Mouse (Mus musculus) liver, embryonic 11.5 days (tissue): ENCODE measurements at regions not wholly inside any gene's neighbourhood (a gene's known extent, or its start where the extent isn't known, plus 50 kb on each side); places are given as distances from the start of the nearest gene placed in this dataset.

Experiments
- ATAC-seq: fragments of 200-750 bp; cut with Nextera tagmentation; replicated peaks from 2 replicates; pipeline ENCODE4 v1.8.0; 2017; ENCODE audit warnings: moderate number of reproducible peaks, mild to moderate bottlenecking, moderate TSS enrichment, moderate library complexity; ENCODE audit not compliant: low FRiP score
- DNase-seq: peaks from one replicate; pipeline ENCODE4 v3.0.0-alpha.2; 2017; ENCODE audit warnings: low spot score
- H3K27ac ChIP-seq: fragments of 300-500 bp; sonication (generic); 2 replicates; pipeline ENCODE4 v1.5.1; 2014; ENCODE audit warnings: mild to moderate bottlenecking, low read depth, low read length, control low read depth
- H3K27me3 ChIP-seq: fragments of 300-500 bp; sonication (generic); replicated peaks from 2 replicates; pipeline ENCODE4 v1.6.1; 2014; ENCODE audit warnings: low read length, mixed read lengths; ENCODE audit not compliant: control insufficient read depth, insufficient read depth
- H3K36me3 ChIP-seq: fragments of 300-500 bp; sonication (generic); 2 replicates; pipeline ENCODE4 v1.6.1; 2014; ENCODE audit warnings: mild to moderate bottlenecking, low read length, moderate library complexity, mixed read lengths; ENCODE audit not compliant: control insufficient read depth, insufficient read depth
- H3K4me1 ChIP-seq: fragments of 300-500 bp; sonication (generic); replicated peaks from 2 replicates; pipeline ENCODE4 v1.6.1; 2014; ENCODE audit warnings: low read length, mixed read lengths; ENCODE audit not compliant: control insufficient read depth, insufficient read depth
- H3K4me2 ChIP-seq: fragments of 300-500 bp; sonication (generic); 2 replicates; pipeline ENCODE4 v1.6.1; 2014; ENCODE audit warnings: mild to moderate bottlenecking, control low read depth, moderate library complexity
- H3K4me3 ChIP-seq: fragments of 300-500 bp; sonication (generic); 2 replicates; pipeline ENCODE4 v1.5.1; 2014; ENCODE audit warnings: low read depth, low read length, control low read depth
- H3K9ac ChIP-seq: fragments of 300-500 bp; sonication (generic); 2 replicates; pipeline ENCODE4 v1.6.1; 2014; ENCODE audit warnings: low read depth, low read length, control low read depth
- H3K9me3 ChIP-seq: fragments of 300-500 bp; sonication (generic); 2 replicates; pipeline ENCODE4 v1.6.1; 2016; ENCODE audit warnings: low read length, inconsistent platforms, mixed read lengths; ENCODE audit not compliant: control insufficient read depth
- WGBS: fragments of 180-500 bp; shearing (Covaris S2); extraction: QIAGEN DNeasy Blood & Tissue Kit; methylation state at CpG from one replicate; pipeline ENCODE4 v1.1.7; 2014; 5-methylcytosine and 5-hydroxymethylcytosine counted together

DNA sequence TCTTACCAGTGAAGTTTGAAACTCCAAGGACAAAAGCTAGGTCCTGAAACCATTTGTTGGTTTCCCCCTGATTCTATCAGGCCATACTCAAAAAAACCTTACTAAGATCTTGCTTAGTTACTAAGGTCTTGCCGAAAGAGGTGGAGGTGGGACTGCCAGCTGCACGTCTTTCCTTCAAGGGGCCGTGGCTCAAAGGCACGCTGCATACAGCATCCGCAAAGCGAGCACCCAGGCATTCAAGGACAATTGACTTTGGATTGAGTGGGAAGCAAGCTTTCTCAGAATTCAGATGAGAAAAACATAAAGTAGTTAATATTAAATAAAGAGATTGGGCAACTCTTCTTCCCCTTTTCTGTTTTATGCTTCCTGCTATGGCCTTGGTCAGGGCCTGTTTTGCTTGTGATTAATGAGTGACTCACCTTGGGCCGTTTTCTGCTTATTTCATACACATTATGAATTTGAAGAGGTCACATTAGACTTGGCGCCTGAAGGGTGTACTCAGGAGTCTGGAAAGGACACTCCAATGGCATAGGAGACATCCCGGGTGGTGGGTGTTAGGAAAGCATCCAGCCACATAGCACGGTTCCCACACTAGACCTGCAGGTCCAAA lies 166.1 kb downstream of the Cyld start:
- no peaks in the 10 kb centered on the region for H3K36me3 ChIP-seq
- H3K27ac ChIP-seq, result no peak overlapping the region
- 86% methylated on average over 10 of the region's 10 CpGs for WGBS
- H3K9ac ChIP-seq, result no peak overlapping the region
- H3K27me3 ChIP-seq, result no peaks in the 10 kb centered on the region
- DNase-seq (no peak), ATAC-seq (no peak)
- H3K4me1 ChIP-seq, result no peaks in the 10 kb centered on the region
- no peak overlapping the region for H3K4me2 ChIP-seq
- no peak overlapping the region for H3K4me3 ChIP-seq
- H3K9me3 ChIP-seq, result no peaks in the 10 kb centered on the region

DNA sequence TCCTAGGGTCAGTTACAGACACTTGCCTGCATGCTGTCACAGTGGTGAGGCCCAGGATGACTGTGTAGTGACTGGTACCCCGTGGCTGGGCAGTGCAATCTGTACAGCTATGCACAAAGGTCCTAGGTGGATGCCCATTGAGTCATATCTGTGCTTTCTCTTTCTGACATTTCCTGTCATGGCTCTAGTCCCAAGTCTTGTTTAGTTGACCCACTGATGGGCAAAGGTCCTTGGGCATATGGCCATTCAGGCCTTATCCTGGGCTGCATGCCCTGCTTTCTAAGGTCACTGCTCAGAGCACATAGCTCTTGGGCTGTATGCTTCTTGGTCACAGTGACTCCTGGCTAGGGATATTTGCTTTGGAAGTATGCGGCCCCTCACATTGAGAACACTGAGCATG lies 160.4 kb downstream of the Cyld start:
- no peak overlapping the region for H3K4me2 ChIP-seq
- no peak overlapping the region for H3K4me3 ChIP-seq
- no peak for DNase-seq
- H3K36me3 ChIP-seq, result no peaks in the 10 kb centered on the region
- no peak overlapping the region for H3K9ac ChIP-seq
- no peaks in the 10 kb centered on the region for H3K9me3 ChIP-seq
- H3K27me3 ChIP-seq, result no peaks in the 10 kb centered on the region
- WGBS, result 71% methylated on average over 2 of the region's 2 CpGs
- H3K4me1 ChIP-seq, result no peaks in the 10 kb centered on the region
- no peak for ATAC-seq
- no peak overlapping the region for H3K27ac ChIP-seq

DNA sequence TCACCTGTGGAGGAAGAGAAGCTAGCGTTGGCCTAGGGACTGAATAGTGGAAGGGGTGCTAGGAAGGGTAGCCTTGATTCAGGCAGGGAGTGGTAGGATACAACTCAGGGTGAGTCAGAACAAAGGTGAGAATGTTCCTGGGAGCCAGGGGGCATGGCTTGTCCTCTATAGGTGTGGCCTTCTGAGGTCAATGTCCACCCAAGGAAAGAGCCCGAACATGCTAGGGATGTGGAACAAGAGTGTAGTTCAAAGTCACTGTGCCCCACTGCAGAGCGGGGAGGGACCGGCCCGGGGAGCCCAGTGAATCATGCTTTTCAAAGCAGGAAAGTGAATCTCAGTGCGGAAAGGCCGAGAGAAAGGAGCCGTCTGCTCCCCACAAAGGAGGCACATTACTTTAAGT lies 156.4 kb downstream of the Cyld start:
- Histone ChIP-seq H3K4me3 (no peak overlapping the region), H3K36me3 (no peaks in the 10 kb centered on the region), H3K27ac (no peak overlapping the region), H3K9ac (no peak overlapping the region), H3K27me3 (no peaks in the 10 kb centered on the region), H3K4me1 (no peaks in the 10 kb centered on the region), H3K4me2 (no peak overlapping the region), H3K9me3 (no peaks in the 10 kb centered on the region)
- WGBS, result 83% methylated on average over 8 of the region's 8 CpGs
- DNase-seq (no peak), ATAC-seq (no peak)

DNA sequence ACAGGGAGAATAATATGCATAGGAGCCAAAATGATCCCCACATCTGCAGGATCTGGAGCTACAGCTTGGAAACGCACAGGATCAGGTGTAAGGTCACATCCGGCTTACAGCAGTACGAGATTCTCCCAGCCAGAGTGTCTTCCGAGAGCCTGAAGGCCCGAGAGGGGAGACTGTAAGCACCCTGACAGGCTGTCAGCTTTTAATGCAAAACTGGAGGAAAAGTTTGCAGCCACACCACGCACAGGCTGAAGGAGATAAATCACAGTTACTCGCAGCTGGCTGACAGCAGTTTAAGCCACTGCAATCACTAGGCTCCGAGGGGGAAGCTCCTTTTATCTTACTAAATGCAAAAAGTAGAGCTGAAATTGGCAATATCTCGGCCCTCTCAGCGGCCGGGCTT lies 149.1 kb downstream of the Cyld start:
- Histone ChIP-seq H3K27me3 (no peaks in the 10 kb centered on the region), H3K27ac (no peak overlapping the region), H3K4me2 (no peak overlapping the region), H3K9me3 (no peaks in the 10 kb centered on the region), H3K4me3 (no peak overlapping the region), H3K9ac (no peak overlapping the region), H3K36me3 (no peaks in the 10 kb centered on the region), H3K4me1 (no peaks in the 10 kb centered on the region)
- ATAC-seq, result no peak
- 48% methylated on average over 11 of the region's 11 CpGs for WGBS
- no peak for DNase-seq

DNA sequence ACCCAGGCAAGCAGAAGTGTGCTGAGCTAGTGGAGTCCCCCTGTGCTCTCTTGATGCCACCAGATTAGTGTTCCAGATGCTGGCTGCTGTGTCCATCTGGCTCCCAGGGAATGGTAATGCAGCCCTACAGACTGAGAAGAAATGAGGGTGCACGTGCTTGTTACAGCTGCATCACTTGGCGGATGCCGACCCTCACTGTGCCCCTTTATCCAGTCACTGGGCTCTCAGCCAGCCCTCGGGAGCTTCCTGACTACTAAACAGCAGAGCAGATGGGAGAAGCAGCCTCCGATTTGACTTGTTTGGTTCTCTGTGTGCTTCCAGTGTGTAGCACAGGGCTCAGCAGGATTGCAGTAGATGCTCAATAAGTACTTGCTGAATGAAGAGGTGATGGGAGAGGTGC lies 147.5 kb downstream of the Cyld start:
- Histone ChIP-seq H3K9me3 (no peaks in the 10 kb centered on the region), H3K36me3 (no peaks in the 10 kb centered on the region), H3K27me3 (no peaks in the 10 kb centered on the region), H3K4me3 (no peak overlapping the region), H3K4me2 (no peak overlapping the region), H3K9ac (no peak overlapping the region), H3K27ac (no peak overlapping the region), H3K4me1 (no peaks in the 10 kb centered on the region)
- ATAC-seq, result no peak
- DNase-seq, result no peak
- 68% methylated on average over 5 of the region's 5 CpGs for WGBS

DNA sequence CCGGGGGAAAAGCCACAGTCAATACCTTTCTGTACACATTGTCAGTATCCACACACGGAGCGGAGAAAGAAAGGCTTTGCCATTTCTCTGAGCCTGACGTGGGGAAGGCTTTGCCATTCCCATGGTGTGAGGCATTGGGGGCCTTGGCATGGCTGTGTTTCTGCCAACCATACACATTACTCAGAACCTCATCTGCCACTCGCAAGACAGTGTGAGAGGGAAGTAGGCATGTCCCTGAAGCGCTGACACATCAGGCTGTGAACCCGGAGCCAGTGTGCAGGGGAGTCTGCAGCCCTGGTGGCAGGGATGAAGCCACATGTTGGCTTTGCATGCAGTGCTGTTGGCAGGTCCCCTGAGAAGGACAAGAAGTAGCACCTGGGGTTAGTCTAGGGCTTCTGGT lies 145.6 kb downstream of the Cyld start:
- Histone ChIP-seq H3K36me3 (no peaks in the 10 kb centered on the region), H3K27ac (no peak overlapping the region), H3K4me1 (no peaks in the 10 kb centered on the region), H3K9ac (no peak overlapping the region), H3K4me3 (no peak overlapping the region), H3K9me3 (no peaks in the 10 kb centered on the region), H3K27me3 (no peaks in the 10 kb centered on the region), H3K4me2 (no peak overlapping the region)
- WGBS, result 72% methylated on average over 7 of the region's 7 CpGs
- DNase-seq (no peak), ATAC-seq (no peak)

DNA sequence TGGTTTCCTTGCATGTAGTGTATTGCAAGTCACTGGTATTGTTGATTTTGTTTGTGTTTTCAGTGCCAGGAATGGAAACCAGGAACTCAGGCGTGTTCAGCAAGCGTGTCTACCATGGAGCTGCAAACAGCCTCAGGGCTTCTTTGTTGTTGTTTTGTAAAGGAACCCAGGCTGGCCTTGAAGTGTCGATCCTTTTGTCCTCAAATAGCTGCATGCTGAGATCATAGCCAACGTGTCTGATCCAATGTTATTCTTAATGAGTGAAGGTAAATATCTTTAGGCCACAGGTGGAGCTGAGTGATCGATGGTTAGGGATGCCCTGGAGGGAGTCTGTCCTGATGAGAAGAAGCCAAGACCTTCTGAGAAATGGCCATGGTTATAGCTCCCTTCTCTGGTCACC lies 143.3 kb downstream of the Cyld start:
- no peak overlapping the region for H3K4me3 ChIP-seq
- ATAC-seq (no peak), DNase-seq (no peak)
- H3K36me3 ChIP-seq, result no peaks in the 10 kb centered on the region
- H3K27ac ChIP-seq, result no peak overlapping the region
- no peaks in the 10 kb centered on the region for H3K27me3 ChIP-seq
- 59% methylated on average over 5 of the region's 5 CpGs for WGBS
- H3K4me1 ChIP-seq, result no peaks in the 10 kb centered on the region
- no peaks in the 10 kb centered on the region for H3K9me3 ChIP-seq
- no peak overlapping the region for H3K4me2 ChIP-seq
- H3K9ac ChIP-seq, result no peak overlapping the region

DNA sequence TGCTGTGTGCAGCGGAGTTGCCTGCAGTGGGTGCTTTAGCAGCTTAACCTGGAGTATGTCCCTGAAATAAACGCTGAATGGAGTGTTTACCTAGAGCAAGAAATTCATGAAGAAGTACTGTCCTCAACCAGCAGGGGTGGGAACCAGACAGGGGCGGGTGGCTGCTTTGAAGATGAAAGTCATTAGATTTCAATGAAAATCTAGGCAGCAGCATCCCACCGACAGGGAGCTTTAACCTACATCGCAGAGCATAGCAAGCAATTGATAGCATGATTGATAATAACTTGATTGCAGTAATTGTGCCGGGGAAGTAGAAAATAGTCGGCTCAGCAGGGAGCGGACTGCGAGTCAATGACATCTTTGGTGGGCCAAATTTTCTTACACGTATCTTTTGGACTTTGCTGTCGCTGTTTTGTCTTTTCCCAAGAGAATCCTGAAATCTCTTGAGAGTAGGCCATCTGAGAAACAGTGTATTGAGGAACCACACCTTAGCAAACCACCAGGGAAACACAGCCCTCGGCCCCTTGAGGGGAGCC lies 139.0 kb downstream of the Cyld start:
- Histone ChIP-seq H3K9ac (no peak overlapping the region), H3K27ac (no peak overlapping the region), H3K27me3 (no peaks in the 10 kb centered on the region), H3K36me3 (no peaks in the 10 kb centered on the region), H3K9me3 (no peaks in the 10 kb centered on the region), H3K4me3 (no peak overlapping the region), H3K4me1 (no peaks in the 10 kb centered on the region), H3K4me2 (no peak overlapping the region)
- WGBS, result 68% methylated on average over 12 of the region's 12 CpGs
- DNase-seq (no peak), ATAC-seq (no peak)

DNA sequence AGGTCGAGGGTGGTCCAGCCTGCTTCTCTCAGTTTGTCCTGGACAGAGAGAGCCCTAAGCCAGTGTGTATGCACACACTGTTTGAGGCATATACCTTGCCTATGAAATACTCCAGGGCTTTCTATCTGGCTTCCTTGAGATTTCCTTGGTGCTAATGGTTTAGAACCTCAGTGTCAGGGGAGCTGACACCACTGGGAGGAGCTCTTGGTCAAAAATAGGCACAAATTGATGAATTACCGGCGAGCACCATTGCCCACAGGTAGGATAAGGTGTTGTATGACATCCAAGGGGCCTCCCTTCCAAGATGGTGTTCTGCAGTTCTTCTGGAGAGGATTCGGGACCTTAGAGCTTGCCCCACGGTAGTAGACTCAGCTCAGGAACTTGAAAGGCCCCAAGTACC lies 129.0 kb downstream of the Cyld start:
- Histone ChIP-seq H3K9me3 (peaks cover 9% of the 10 kb centered on the region; the same call in 1 of the 2 replicates), H3K27me3 (no peaks in the 10 kb centered on the region), H3K36me3 (no peaks in the 10 kb centered on the region), H3K4me2 (no peak overlapping the region), H3K4me3 (no peak overlapping the region), H3K27ac (no peak overlapping the region), H3K4me1 (no peaks in the 10 kb centered on the region), H3K9ac (no peak overlapping the region)
- 53% methylated on average over 5 of the region's 5 CpGs for WGBS
- ATAC-seq, result no peak
- DNase-seq, result no peak
